Mouse (Mus musculus) heart, adult 2 months (tissue): ENCODE data around the gene Rpain.

Experiments used
- CTCF ChIP-seq: fragments of 200-600 bp; IDR thresholded peaks from 2 replicates; pipeline ENCODE4 v1.8.1; 2022; ENCODE audit warnings: antibody characterized with exemption, mild to moderate bottlenecking, moderate library complexity
- EP300 ChIP-seq: fragments of 200-500 bp; IDR thresholded peaks from 2 replicates; pipeline ENCODE4 v1.6.1; 2011; ENCODE audit warnings: low read depth, low read length, control low read depth; ENCODE audit not compliant: insufficient read depth
- POLR2A ChIP-seq: fragments of 200-500 bp; IDR thresholded peaks from 2 replicates; pipeline ENCODE4 v1.6.1; 2011; ENCODE audit warnings: mild to moderate bottlenecking, low read depth, low read length, control low read depth; ENCODE audit not compliant: insufficient read depth

GRCm38 (mm10) chr11:70977293-70977692, 7.3 kb downstream of the Rpain start:
- TF ChIP-seq POLR2A (no peak), CTCF (no peak), EP300 (no peak)
